Mouse (Mus musculus) stomach, postnatal 0 days (tissue): ENCODE results near the gene Eif4g2.

Source experiments
- CTCF ChIP-seq: IDR thresholded peaks from 2 replicates; pipeline ENCODE4 v1.5.1; 2016; ENCODE audit warnings: antibody characterized with exemption, low read depth, mild to moderate bottlenecking, moderate library complexity
- EP300 ChIP-seq: optimal IDR thresholded peaks from 2 replicates; pipeline ENCODE3; 2016; ENCODE audit warnings: antibody characterized with exemption

DNA sequence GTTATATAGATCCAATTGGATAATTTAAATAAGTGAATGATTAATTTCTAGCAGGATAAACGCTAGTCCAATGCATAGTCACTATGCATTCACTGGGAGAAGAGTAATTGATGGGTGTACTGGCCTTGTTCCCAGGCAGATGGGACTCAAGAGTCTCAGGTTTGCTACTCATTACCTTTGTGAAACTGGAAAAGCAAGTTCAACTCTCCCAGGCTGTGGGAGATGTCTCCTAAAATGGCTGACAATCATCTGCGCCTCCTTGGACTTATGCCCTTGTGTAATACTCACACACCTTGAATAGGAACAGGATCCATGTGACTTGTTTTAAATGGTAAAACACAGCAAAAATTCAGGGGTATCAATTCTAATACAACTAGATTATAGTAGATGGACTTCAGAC lies 26.3 kb upstream of the Eif4g2 start:
- no peak for TF ChIP-seq EP300
- TF ChIP-seq CTCF = no peak
